Mouse (Mus musculus): ENCODE data around the gene Frmpd2. TPM values are rescaled to one million over a fixed set of nuclear protein-coding genes. Genes with fewer than 3 reads are reported as not detected.

Gene Frmpd2
- polyA plus RNA-seq, 1 experiment from 2014 or later = not detected

- Histone ChIP-seq H3K27ac (no peak overlapping the region), H3K4me3 (replicated peaks; ENCODE audit: low read depth, low read length) (no peak overlapping the region), H3K9ac (ENCODE audit: low read depth, low read length) (no peak overlapping the region), H3K36me3 (ENCODE audit: insufficient read depth, low read length) (no peaks in the 10 kb centered on the region), H3K27me3 (ENCODE audit: insufficient read depth, low read length) (no peaks in the 10 kb centered on the region), H3K4me2 (ENCODE audit: low read length) (no peak overlapping the region), H3K9me3 (replicated peaks; ENCODE audit: low read length) (no peaks in the 10 kb centered on the region), H3K4me1 (replicated peaks; ENCODE audit: insufficient read depth, low read length) (no peaks in the 10 kb centered on the region)
- DNase-seq (ENCODE audit: low spot score) (no peak), ATAC-seq (replicated peaks; ENCODE audit: low FRiP score, low read depth) (no peak)
- no peak for TF ChIP-seq CTCF (IDR thresholded peaks at IDR 0.05; ENCODE audit: low read depth)
- 37% methylated on average over 6 of the region's 6 CpGs for WGBS
Measured at GRCm38 (mm10) chr14:33570737-33571136, 99.2 kb downstream of the Frmpd2 start.

DNA sequence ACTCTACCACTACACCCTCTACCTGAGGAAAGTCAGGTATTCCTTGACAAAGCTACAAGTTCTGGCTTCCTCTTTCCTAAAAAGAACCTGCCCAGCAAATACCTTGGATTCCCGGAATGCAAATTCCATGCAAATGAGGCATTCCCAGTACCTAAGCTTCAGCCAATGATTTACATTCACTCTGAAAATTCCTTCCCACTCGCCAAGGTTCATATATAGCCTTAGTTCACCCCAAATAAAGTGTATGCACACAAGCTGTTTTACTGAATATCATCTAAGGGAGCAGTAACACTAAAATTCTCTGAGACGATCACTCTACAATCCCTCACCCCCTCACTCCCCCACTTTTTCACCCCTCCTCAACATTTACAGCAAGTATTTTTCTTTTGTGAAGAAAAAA, 102.1 kb downstream of the Frmpd2 start:
- ATAC-seq (replicated peaks; ENCODE audit: low FRiP score, low read depth) (no peak), DNase-seq (ENCODE audit: low spot score) (no peak)
- H3K9ac ChIP-seq (ENCODE audit: low read depth, low read length) = no peak overlapping the region
- no peak overlapping the region for H3K27ac ChIP-seq
- H3K4me3 ChIP-seq (replicated peaks; ENCODE audit: low read depth, low read length) = no peak overlapping the region
- H3K9me3 ChIP-seq (replicated peaks; ENCODE audit: low read length) = no peaks in the 10 kb centered on the region
- 67% methylated on average over 3 of the region's 3 CpGs for WGBS
- H3K4me2 ChIP-seq (ENCODE audit: low read length) = no peak overlapping the region
- no peak for TF ChIP-seq CTCF (IDR thresholded peaks at IDR 0.05; ENCODE audit: low read depth)
- H3K36me3 ChIP-seq (ENCODE audit: insufficient read depth, low read length) = no peaks in the 10 kb centered on the region
- no peaks in the 10 kb centered on the region for H3K4me1 ChIP-seq (replicated peaks; ENCODE audit: insufficient read depth, low read length)
- no peaks in the 10 kb centered on the region for H3K27me3 ChIP-seq (ENCODE audit: insufficient read depth, low read length)

DNA sequence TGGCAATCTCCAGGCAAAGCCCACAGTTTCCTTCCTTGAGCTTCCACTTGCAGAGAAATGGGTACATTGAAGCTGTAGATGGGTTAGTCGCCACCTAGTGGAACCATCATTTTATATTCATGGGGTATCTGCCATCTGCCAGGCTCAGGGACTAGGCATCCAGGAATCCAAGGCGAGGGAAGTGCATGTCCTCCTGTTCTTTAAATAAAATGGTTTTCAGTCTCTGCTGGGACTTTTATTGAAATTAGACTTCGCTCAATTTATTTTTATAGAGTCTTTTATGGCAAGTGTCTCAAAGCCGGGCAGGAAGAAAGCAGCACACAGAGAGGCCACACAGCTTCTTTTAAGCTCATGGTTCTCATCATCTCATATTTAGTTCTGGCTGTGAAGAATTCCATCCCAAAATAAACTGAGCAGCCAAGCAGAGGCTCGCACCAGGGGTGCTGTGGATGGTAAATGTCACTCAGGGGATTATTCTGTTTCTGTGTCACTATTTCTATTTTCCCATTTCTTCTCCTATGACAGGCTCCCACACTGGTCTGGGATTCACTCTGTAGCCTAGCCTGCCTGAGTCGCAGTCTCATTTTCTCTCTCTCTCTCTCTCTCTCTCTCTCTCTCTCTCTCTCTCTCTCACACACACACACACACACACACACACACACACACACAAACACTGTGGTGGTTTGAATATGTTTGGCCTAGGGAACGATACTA, 108.4 kb downstream of the Frmpd2 start:
- no peak overlapping the region for H3K27ac ChIP-seq
- no peak overlapping the region for H3K4me2 ChIP-seq (ENCODE audit: low read length)
- no peak overlapping the region for H3K9ac ChIP-seq (ENCODE audit: low read depth, low read length)
- H3K9me3 ChIP-seq (replicated peaks; ENCODE audit: low read length) = no peaks in the 10 kb centered on the region
- TF ChIP-seq CTCF (IDR thresholded peaks at IDR 0.05; ENCODE audit: low read depth) = peak; percentile 18; the same call in 1 of the 2 replicates
- ATAC-seq (replicated peaks; ENCODE audit: low FRiP score, low read depth) (no peak), DNase-seq (ENCODE audit: low spot score) (no peak)
- no peaks in the 10 kb centered on the region for H3K4me1 ChIP-seq (replicated peaks; ENCODE audit: insufficient read depth, low read length)
- H3K27me3 ChIP-seq (ENCODE audit: insufficient read depth, low read length) = no peaks in the 10 kb centered on the region
- WGBS = 59% methylated on average over 7 of the region's 7 CpGs
- H3K4me3 ChIP-seq (replicated peaks; ENCODE audit: low read depth, low read length) = no peak overlapping the region
- no peaks in the 10 kb centered on the region for H3K36me3 ChIP-seq (ENCODE audit: insufficient read depth, low read length)

DNA sequence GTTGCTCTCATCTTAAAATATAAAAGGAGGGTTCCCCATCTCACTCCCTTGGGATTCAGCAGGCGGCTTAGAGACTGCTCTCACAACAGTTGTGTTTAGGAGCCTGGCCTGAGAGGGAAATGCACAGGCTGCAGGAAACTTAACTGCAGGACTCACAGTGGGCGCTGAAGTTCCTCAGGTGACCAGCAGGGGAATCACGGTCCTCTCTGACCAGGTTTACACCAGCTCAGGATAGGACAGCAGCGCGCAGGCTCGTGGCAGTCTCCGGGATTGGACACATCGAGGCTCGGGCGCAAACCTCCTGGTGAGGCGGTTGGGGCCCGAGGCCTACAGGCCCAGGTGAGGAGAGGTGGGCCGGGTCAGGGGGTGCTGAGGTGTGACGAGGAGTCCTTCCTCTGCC, 117.5 kb downstream of the Frmpd2 start, which contains the start of gene Ptpn20:
Gene Ptpn20 (plus strand): TSS at position 257 of the 400 bp plus-strand sequence.
- 60% methylated on average over 14 of the region's 14 CpGs for WGBS
- peak; percentile 46; the same call in 1 of the 2 replicates for TF ChIP-seq CTCF (IDR thresholded peaks at IDR 0.05; ENCODE audit: low read depth)
- Histone ChIP-seq H3K4me3 (replicated peaks; ENCODE audit: low read depth, low read length) (no peak within 1 kb of the TSS), H3K4me2 (ENCODE audit: low read length) (no peak within 1 kb of the TSS), H3K9me3 (replicated peaks; ENCODE audit: low read length) (no peaks in the 10 kb centered on the region), H3K27me3 (ENCODE audit: insufficient read depth, low read length) (no peaks in the 10 kb centered on the region), H3K9ac (ENCODE audit: low read depth, low read length) (no peak within 1 kb of the TSS), H3K4me1 (replicated peaks; ENCODE audit: insufficient read depth, low read length) (no peaks in the 10 kb centered on the region), H3K36me3 (ENCODE audit: insufficient read depth, low read length) (no peaks in the 10 kb centered on the region), H3K27ac (no peak within 1 kb of the TSS)
- ATAC-seq (replicated peaks; ENCODE audit: low FRiP score, low read depth) = no peak; the same call in 1 of the 2 replicates
- no peak for DNase-seq (ENCODE audit: low spot score)

- no peaks in the 10 kb centered on the region for H3K4me1 ChIP-seq (replicated peaks; ENCODE audit: insufficient read depth, low read length)
- no peak for TF ChIP-seq CTCF (IDR thresholded peaks at IDR 0.05; ENCODE audit: low read depth)
- H3K9ac ChIP-seq (ENCODE audit: low read depth, low read length) = no peak overlapping the region
- H3K36me3 ChIP-seq (ENCODE audit: insufficient read depth, low read length) = no peaks in the 10 kb centered on the region
- DNase-seq (ENCODE audit: low spot score) = peak; percentile 9
- H3K27ac ChIP-seq = no peak overlapping the region
- H3K9me3 ChIP-seq (replicated peaks; ENCODE audit: low read length) = no peaks in the 10 kb centered on the region
- H3K4me2 ChIP-seq (ENCODE audit: low read length) = no peak overlapping the region
- H3K27me3 ChIP-seq (ENCODE audit: insufficient read depth, low read length) = no peaks in the 10 kb centered on the region
- ATAC-seq (replicated peaks; ENCODE audit: low FRiP score, low read depth) = no peak
- WGBS = 79% methylated on average over 9 of the region's 9 CpGs
- no peak overlapping the region for H3K4me3 ChIP-seq (replicated peaks; ENCODE audit: low read depth, low read length)
Measured at GRCm38 (mm10) chr14:33598376-33599130, 127.1 kb downstream of the Frmpd2 start.

DNA sequence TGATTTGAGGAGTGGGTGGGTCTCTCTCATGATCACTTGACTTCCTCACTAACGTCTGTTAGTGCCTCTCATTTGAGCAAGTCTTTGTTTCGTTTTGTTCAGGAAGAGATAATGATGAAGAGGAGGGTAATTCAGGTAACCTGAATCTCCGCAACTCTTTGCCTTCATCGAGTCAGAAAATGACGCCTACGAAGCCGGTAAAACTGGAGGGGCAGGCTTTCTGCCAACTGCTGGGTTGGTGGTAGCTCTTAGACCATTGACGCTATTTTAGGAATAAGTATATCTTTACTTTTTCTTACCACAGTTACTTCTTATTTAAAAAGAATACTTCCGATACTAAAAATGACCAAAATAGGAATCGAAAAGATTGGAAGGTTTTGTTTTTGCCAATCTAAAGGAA, 135.9 kb downstream of the Frmpd2 start:
- Histone ChIP-seq H3K27ac (no peak overlapping the region), H3K4me3 (replicated peaks; ENCODE audit: low read depth, low read length) (no peak overlapping the region), H3K4me1 (replicated peaks; ENCODE audit: insufficient read depth, low read length) (no peaks in the 10 kb centered on the region), H3K27me3 (ENCODE audit: insufficient read depth, low read length) (no peaks in the 10 kb centered on the region), H3K36me3 (ENCODE audit: insufficient read depth, low read length) (no peaks in the 10 kb centered on the region), H3K9me3 (replicated peaks; ENCODE audit: low read length) (no peaks in the 10 kb centered on the region), H3K9ac (ENCODE audit: low read depth, low read length) (no peak overlapping the region), H3K4me2 (ENCODE audit: low read length) (no peak overlapping the region)
- DNase-seq (ENCODE audit: low spot score) (no peak), ATAC-seq (replicated peaks; ENCODE audit: low FRiP score, low read depth) (no peak)
- WGBS = 80% methylated on average over 10 of the region's 10 CpGs
- no peak for TF ChIP-seq CTCF (IDR thresholded peaks at IDR 0.05; ENCODE audit: low read depth)

Other genes with a start within 250 kb of the Frmpd2 start
- 14.2 and 14.3 TPM in 2 replicates for gene Mapk8, start 24.5 kb upstream of the Frmpd2 start, polyA plus RNA-seq (2015; fragmentation: Nextera tagmentation; extraction: Ambion mirVana)
- gene Ptpn20, start 117.5 kb downstream of the Frmpd2 start, polyA plus RNA-seq (2015; fragmentation: Nextera tagmentation; extraction: Ambion mirVana) = not detected in 2 replicates